Comparison of ENCODE assay signal across 8 mouse cellular contexts in the genomic region with DNA sequence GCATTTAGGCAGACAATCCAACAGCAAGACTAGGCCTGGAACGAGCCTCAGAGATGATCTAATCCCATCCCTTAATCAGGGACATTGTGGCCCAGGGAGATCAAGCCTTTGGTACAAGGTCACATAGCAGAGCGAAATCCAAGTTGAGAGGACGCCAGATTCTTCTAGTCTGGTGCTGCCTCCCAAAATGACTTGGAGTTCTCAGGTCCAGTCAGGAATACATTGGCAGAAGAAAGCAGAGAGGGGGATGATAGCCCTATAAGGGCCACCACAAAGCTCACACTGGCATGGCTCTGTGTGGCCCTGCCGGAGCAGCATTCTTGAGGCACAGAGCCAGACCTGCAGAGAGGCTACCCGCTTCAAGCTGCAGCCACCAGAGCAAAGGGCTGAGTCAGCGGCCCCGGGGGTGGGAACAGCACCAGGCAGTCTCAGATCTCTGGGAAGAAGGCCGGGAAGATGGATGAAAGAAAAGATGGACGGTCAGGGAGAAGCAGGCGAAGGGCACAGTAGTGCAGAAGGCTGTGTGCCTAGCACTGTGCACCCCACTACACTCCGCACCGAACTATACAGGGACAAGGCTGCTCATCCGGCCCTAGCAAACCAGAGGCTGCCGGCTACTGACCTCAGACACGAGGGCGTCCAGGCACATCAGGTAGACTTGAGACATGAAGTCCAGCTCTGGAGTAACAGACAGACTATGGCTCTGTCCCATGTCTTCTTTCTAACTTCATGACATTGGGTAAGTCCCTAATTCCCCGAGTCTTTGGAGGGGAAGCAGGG. TPM values are rescaled to one million over a fixed set of nuclear protein-coding genes. Genes with fewer than 3 reads are reported as not detected.
A peak's percentile ranks its signal among the peaks of the same experiment; 100 is the strongest.
DNase-seq lines count a peak whose midpoint lies in the region; ATAC-seq and TF ChIP-seq lines count a peak whose summit lies in the region.

Gene C1qtnf6 (minus strand): TSS at position 746 of the 780 bp plus-strand sequence.

- H3K27me3 ChIP-seq in E14TG2a.4 (ENCODE audit: insufficient read depth, low read length), result peaks cover 5% of the 10 kb centered on the region
- H3K27me3 ChIP-seq in forebrain, embryonic 13.5 days, result no peaks in the 10 kb centered on the region
- no peaks in the 10 kb centered on the region for H3K27me3 ChIP-seq in limb, embryonic 13.5 days
- peaks cover 2% of the 10 kb centered on the region; the same call in 1 of the 2 replicates for H3K27me3 ChIP-seq in neural tube, embryonic 12.5 days (replicated peaks)

- peaks cover 7% of the 10 kb centered on the region; the same call in 1 of the 2 replicates for H3K9me3 ChIP-seq in E14TG2a.4 (ENCODE audit: low read length)
- H3K9me3 ChIP-seq in forebrain, embryonic 13.5 days (replicated peaks), result no peaks in the 10 kb centered on the region
- no peaks in the 10 kb centered on the region for H3K9me3 ChIP-seq in limb, embryonic 13.5 days
- no peaks in the 10 kb centered on the region for H3K9me3 ChIP-seq in neural tube, embryonic 12.5 days

- DNase-seq in adrenal gland, postnatal 10 days, result peak; percentile 82
- DNase-seq in heart, postnatal 4 days, result peak; percentile 83
- DNase-seq in thymus, postnatal 36 days, result no peak
- no peak for DNase-seq in right cerebral cortex, postnatal 25 days

- TF ChIP-seq CTCF in E14TG2a.4 (conservative IDR thresholded peaks at IDR 0.05; ENCODE audit: low read length), result no peak

- peak within 1 kb of the TSS; percentile 60 for H3K4me2 ChIP-seq in forebrain, embryonic 13.5 days
- peak within 1 kb of the TSS; percentile 61 for H3K4me2 ChIP-seq in limb, embryonic 13.5 days (replicated peaks)
- H3K4me2 ChIP-seq in neural tube, embryonic 12.5 days (replicated peaks), result peak within 1 kb of the TSS; percentile 59

- peak within 1 kb of the TSS; percentile 69 for H3K4me3 ChIP-seq in E14TG2a.4 (replicated peaks; ENCODE audit: low read length)
- H3K4me3 ChIP-seq in forebrain, embryonic 13.5 days, result peak within 1 kb of the TSS; percentile 31
- H3K4me3 ChIP-seq in limb, embryonic 13.5 days, result peak within 1 kb of the TSS; percentile 38
- H3K4me3 ChIP-seq in neural tube, embryonic 12.5 days, result peak within 1 kb of the TSS; percentile 30

- H3K27ac ChIP-seq in forebrain, embryonic 13.5 days, result peak within 1 kb of the TSS; percentile 46; the same call in 1 of the 2 replicates
- H3K27ac ChIP-seq in limb, embryonic 13.5 days, result peak within 1 kb of the TSS; percentile 76
- H3K27ac ChIP-seq in neural tube, embryonic 12.5 days, result peak within 1 kb of the TSS; percentile 47; the same call in 1 of the 2 replicates

- WGBS in forebrain, embryonic 13.5 days, result 72% methylated on average over 17 of the region's 17 CpGs
- WGBS in limb, embryonic 13.5 days, result 73% methylated on average over 17 of the region's 17 CpGs
- WGBS in neural tube, embryonic 12.5 days, result 73% methylated on average over 17 of the region's 17 CpGs

- no peaks in the 10 kb centered on the region for H3K36me3 ChIP-seq in E14TG2a.4 (ENCODE audit: insufficient read depth, low read length)
- no peaks in the 10 kb centered on the region for H3K36me3 ChIP-seq in forebrain, embryonic 13.5 days (ENCODE audit: poor library complexity, severe bottlenecking)
- H3K36me3 ChIP-seq in limb, embryonic 13.5 days, result no peaks in the 10 kb centered on the region
- H3K36me3 ChIP-seq in neural tube, embryonic 12.5 days, result no peaks in the 10 kb centered on the region

- no peak for ATAC-seq in forebrain, embryonic 13.5 days
- ATAC-seq in limb, embryonic 13.5 days (ENCODE audit: low FRiP score, low read depth), result no peak
- ATAC-seq in neural tube, embryonic 12.5 days (ENCODE audit: low FRiP score, low read depth), result no peak

- peak within 1 kb of the TSS; percentile 66 for H3K9ac ChIP-seq in forebrain, embryonic 13.5 days
- H3K9ac ChIP-seq in limb, embryonic 13.5 days, result peak within 1 kb of the TSS; percentile 65
- peak within 1 kb of the TSS; percentile 47; the same call in 1 of the 2 replicates for H3K9ac ChIP-seq in neural tube, embryonic 12.5 days

- H3K4me1 ChIP-seq in E14TG2a.4 (replicated peaks; ENCODE audit: low read depth, low read length), result peaks cover 25% of the 10 kb centered on the region
- H3K4me1 ChIP-seq in forebrain, embryonic 13.5 days, result peaks cover 32% of the 10 kb centered on the region
- peaks cover 44% of the 10 kb centered on the region for H3K4me1 ChIP-seq in limb, embryonic 13.5 days
- peaks cover 25% of the 10 kb centered on the region for H3K4me1 ChIP-seq in neural tube, embryonic 12.5 days

RNA-seq across cellular contexts. Expression of gene C1qtnf6, which starts in this region (rescaled TPM):
- 10 to 100 TPM; 58.9 to 63.4 TPM for total RNA-seq in adrenal gland, postnatal 10 days (2021)
- polyA plus RNA-seq in forebrain, embryonic 13.5 days (2015; fragmentation: Nextera tagmentation; extraction: Ambion mirVana), result 4.1 and 5.8 TPM in 2 replicates
- 10 to 100 TPM; 63.6 to 64.5 TPM for total RNA-seq in heart, postnatal 4 days (2021)
- 32.2 and 34.6 TPM in 2 replicates for polyA plus RNA-seq in limb, embryonic 13.5 days (2015; fragmentation: Nextera tagmentation; extraction: Ambion mirVana)
- 7.1 and 8.7 TPM in 2 replicates for polyA plus RNA-seq in neural tube, embryonic 12.5 days (2016; fragmentation: Nextera tagmentation; extraction: Ambion mirVana)

Comparison
In these comparisons a context has a peak if more than half of its experiments do, and no peak if none do; other contexts are left out.
1. DNase-seq: peak in adrenal gland, postnatal 10 days (single experiment) and heart, postnatal 4 days (single experiment); none in thymus, postnatal 36 days (0 of 2) and right cerebral cortex, postnatal 25 days (single experiment).
2. Peak in every context shown above with its lines, with median percentiles within 50 percentile points of each other: H3K4me3 ChIP-seq, H3K27ac ChIP-seq, H3K4me2 ChIP-seq and H3K9ac ChIP-seq.